Mouse (Mus musculus) liver, embryonic 12.5 days (tissue): ENCODE data around the gene Banf1. TPM values are rescaled to one million over a fixed set of nuclear protein-coding genes. Genes with fewer than 3 reads are reported as not detected.
"Not testable (repeated sequence)": the region's sequence is repeated elsewhere in the genome, so short reads cannot be mapped to it uniquely, and the experiment has no call there.

Experiments used
- ATAC-seq: fragments of 200-750 bp; cut with Nextera tagmentation; 2 replicates; pipeline ENCODE4 v1.8.0; 2017; ENCODE audit warnings: moderate number of reproducible peaks, mild to moderate bottlenecking, moderate library complexity
- H3K27ac ChIP-seq: fragments of 300-500 bp; sonication (generic); 2 replicates; pipeline ENCODE4 v1.5.1; 2016; ENCODE audit warnings: mild to moderate bottlenecking
- H3K27me3 ChIP-seq: fragments of 300-500 bp; sonication (generic); replicated peaks from 2 replicates; pipeline ENCODE4 v1.6.1; 2016; ENCODE audit warnings: mild to moderate bottlenecking, moderate library complexity
- H3K36me3 ChIP-seq: fragments of 300-500 bp; sonication (generic); 2 replicates; pipeline ENCODE4 v1.6.1; 2016; ENCODE audit warnings: mild to moderate bottlenecking, moderate library complexity
- H3K4me1 ChIP-seq: fragments of 300-500 bp; sonication (generic); 2 replicates; pipeline ENCODE4 v1.6.1; 2016
- H3K4me2 ChIP-seq: fragments of 300-500 bp; sonication (generic); 2 replicates; pipeline ENCODE4 v1.6.1; 2016; ENCODE audit warnings: mild to moderate bottlenecking, moderate library complexity
- H3K4me3 ChIP-seq: fragments of 300-500 bp; sonication (generic); 2 replicates; pipeline ENCODE4 v1.5.1; 2016; ENCODE audit warnings: mild to moderate bottlenecking, moderate library complexity
- H3K9ac ChIP-seq: fragments of 300-500 bp; sonication (generic); 2 replicates; pipeline ENCODE4 v1.6.1; 2016; ENCODE audit warnings: mild to moderate bottlenecking, moderate library complexity
- H3K9me3 ChIP-seq: fragments of 300-500 bp; sonication (generic); replicated peaks from 2 replicates; pipeline ENCODE4 v1.6.1; 2016; ENCODE audit warnings: mild to moderate bottlenecking, moderate library complexity
- WGBS: fragments of 180-500 bp; shearing (Covaris S2); methylation state at CpG from one replicate; pipeline ENCODE4 v1.1.7; 2016; ENCODE audit not compliant: insufficient replicate concordance; 5-methylcytosine and 5-hydroxymethylcytosine counted together
- polyA plus RNA-seq: library from polyadenylated mRNA; unstranded; fragments of >200 nt; fragmentation: Nextera tagmentation; extraction: Ambion mirVana; gene quantifications from 2 replicates; pipeline ENCODE4 v1.2.1, GENCODE M21; 2016

Banf1 gene
- polyA plus RNA-seq = 365 and 372 TPM in 2 replicates

- Histone ChIP-seq H3K27ac (peak within 1 kb of the TSS; percentile 92), H3K9ac (peak within 1 kb of the TSS; percentile 91), H3K4me2 (peak within 1 kb of the TSS; percentile 96), H3K9me3 (no peaks in the 10 kb centered on the region), H3K4me3 (peak within 1 kb of the TSS; percentile 79), H3K27me3 (no peaks in the 10 kb centered on the region), H3K4me1 (peaks cover 48% of the 10 kb centered on the region), H3K36me3 (peaks cover 64% of the 10 kb centered on the region)
- WGBS = under 1% methylated on average over 33 of the region's 33 CpGs
- ATAC-seq = peak; percentile 8
These were observed at the start of gene Banf1 for GRCm38 (mm10) chr19:5367053-5367359. Gene Banf1, minus strand, starts transcription at chr19:5367168.

- Histone ChIP-seq H3K4me1 (peaks cover 8% of the 10 kb centered on the region; the same call in 1 of the 2 replicates), H3K36me3 (peaks cover 9% of the 10 kb centered on the region; the same call in 1 of the 2 replicates), H3K9me3 (no peaks in the 10 kb centered on the region), H3K4me3 (no peak overlapping the region), H3K4me2 (no peak overlapping the region), H3K27me3 (no peaks in the 10 kb centered on the region), H3K9ac (no peak overlapping the region), H3K27ac (no peak overlapping the region)
- WGBS = 56% methylated on average over 2 of the region's 2 CpGs
- ATAC-seq = no peak
These were observed 47.6 kb upstream of the Banf1 start for GRCm38 (mm10) chr19:5414534-5414957.

- no peaks in the 10 kb centered on the region for H3K27me3 ChIP-seq
- no peak overlapping the region for H3K27ac ChIP-seq
These were observed 46.9 kb upstream of the Banf1 start for GRCm38 (mm10) chr19:5413840-5414239.

GRCm38 (mm10) chr19:5411961-5412360, 45.0 kb upstream of the Banf1 start:
- no peak overlapping the region for H3K4me3 ChIP-seq
- no peak for ATAC-seq
- H3K4me2 ChIP-seq = no peak overlapping the region
- 74% methylated on average over 5 of the region's 5 CpGs for WGBS
- no peak overlapping the region for H3K9ac ChIP-seq
- no peak overlapping the region for H3K27ac ChIP-seq
- peaks cover 21% of the 10 kb centered on the region for H3K4me1 ChIP-seq
- H3K9me3 ChIP-seq = no peaks in the 10 kb centered on the region
- no peaks in the 10 kb centered on the region for H3K27me3 ChIP-seq
- H3K36me3 ChIP-seq = 0 out of 2 replicates have a peak, but pooled peaks cover 7% of the 10 kb centered on the region

More at GRCm38 (mm10) chr19:5413840-5414239, 46.9 kb upstream of the Banf1 start:
- no peak for ATAC-seq
- Histone ChIP-seq H3K36me3 (peaks cover 10% of the 10 kb centered on the region; the same call in 1 of the 2 replicates), H3K4me2 (no peak overlapping the region), H3K4me1 (peaks cover 11% of the 10 kb centered on the region; the same call in 1 of the 2 replicates), H3K9me3 (no peaks in the 10 kb centered on the region), H3K4me3 (no peak overlapping the region), H3K9ac (no peak overlapping the region)
- 54% methylated on average over 4 of the region's 4 CpGs for WGBS

GRCm38 (mm10) chr19:5410641-5411040, 43.7 kb upstream of the Banf1 start:
- no peak for ATAC-seq
- Histone ChIP-seq H3K4me3 (no peak overlapping the region), H3K4me2 (no peak overlapping the region), H3K27ac (no peak overlapping the region), H3K4me1 (peaks cover 25% of the 10 kb centered on the region), H3K9ac (no peak overlapping the region), H3K36me3 (0 out of 2 replicates have a peak, but pooled peaks cover 7% of the 10 kb centered on the region), H3K9me3 (no peaks in the 10 kb centered on the region), H3K27me3 (no peaks in the 10 kb centered on the region)
- WGBS = 80% methylated on average over 5 of the region's 5 CpGs

GRCm38 (mm10) chr19:5409068-5409467, 42.1 kb upstream of the Banf1 start:
- Histone ChIP-seq H3K4me3 (no peak overlapping the region), H3K36me3 (0 out of 2 replicates have a peak, but pooled peaks cover 7% of the 10 kb centered on the region), H3K9me3 (no peaks in the 10 kb centered on the region), H3K27ac (peak overlapping the region; percentile 20; the same call in 1 of the 2 replicates), H3K4me2 (no peak overlapping the region), H3K9ac (no peak overlapping the region), H3K27me3 (no peaks in the 10 kb centered on the region), H3K4me1 (peaks cover 22% of the 10 kb centered on the region)
- WGBS = 69% methylated on average over 5 of the region's 5 CpGs
- no peak for ATAC-seq

- H3K9ac ChIP-seq = peak overlapping the region; percentile 90
- peak overlapping the region; percentile 52 for H3K27ac ChIP-seq
- 80% methylated on average over 13 of the region's 13 CpGs for WGBS
- no peak for ATAC-seq
- H3K4me2 ChIP-seq = peak overlapping the region; percentile 78
- peaks cover 22% of the 10 kb centered on the region for H3K4me1 ChIP-seq
- 0 out of 2 replicates have a peak, but pooled peaks cover 7% of the 10 kb centered on the region for H3K36me3 ChIP-seq
- peak overlapping the region; percentile 75 for H3K4me3 ChIP-seq
- no peaks in the 10 kb centered on the region for H3K27me3 ChIP-seq
- H3K9me3 ChIP-seq = no peaks in the 10 kb centered on the region
These were observed 41.4 kb upstream of the Banf1 start for GRCm38 (mm10) chr19:5408057-5409001.

- H3K27me3 ChIP-seq = no peaks in the 10 kb centered on the region
- H3K4me2 ChIP-seq = peak overlapping the region; percentile 78
- peak; percentile 78 for ATAC-seq
- H3K9me3 ChIP-seq = no peaks in the 10 kb centered on the region
- H3K4me3 ChIP-seq = peak overlapping the region; percentile 75
- 0 out of 2 replicates have a peak, but pooled peaks cover 7% of the 10 kb centered on the region for H3K36me3 ChIP-seq
- peak overlapping the region; percentile 90 for H3K9ac ChIP-seq
- peaks cover 22% of the 10 kb centered on the region for H3K4me1 ChIP-seq
- peak overlapping the region; percentile 98 for H3K27ac ChIP-seq
- WGBS = 7% methylated on average over 7 of the region's 7 CpGs
These were observed 40.2 kb upstream of the Banf1 start for GRCm38 (mm10) chr19:5407133-5407532.

- WGBS = 13% methylated on average over 24 of the region's 25 CpGs
- H3K4me1 ChIP-seq = peaks cover 22% of the 10 kb centered on the region
- peak overlapping the region; percentile 78 for H3K4me2 ChIP-seq
- peak; percentile 80 for ATAC-seq
- not testable (repeated sequence) for H3K36me3 ChIP-seq, H3K27me3 ChIP-seq, H3K9me3 ChIP-seq
- peak overlapping the region; percentile 75 for H3K4me3 ChIP-seq
- H3K27ac ChIP-seq = peak overlapping the region; percentile 98
- peak overlapping the region; percentile 90 for H3K9ac ChIP-seq
These were observed 39.7 kb upstream of the Banf1 start for GRCm38 (mm10) chr19:5406531-5407126.

- Histone ChIP-seq H3K9ac (peak overlapping the region; percentile 73), H3K27me3 (no peaks in the 10 kb centered on the region), H3K9me3 (no peaks in the 10 kb centered on the region), H3K4me2 (peak overlapping the region; percentile 68), H3K27ac (peak overlapping the region; percentile 78), H3K36me3 (0 out of 2 replicates have a peak, but pooled peaks cover 7% of the 10 kb centered on the region), H3K4me1 (peaks cover 22% of the 10 kb centered on the region), H3K4me3 (peak overlapping the region; percentile 59)
- ATAC-seq = no peak; the same call in 1 of the 2 replicates
- 18% methylated on average over 7 of the region's 7 CpGs for WGBS
These were observed 39.0 kb upstream of the Banf1 start for GRCm38 (mm10) chr19:5405924-5406323.

GRCm38 (mm10) chr19:5402293-5402692, 35.3 kb upstream of the Banf1 start, which contains the start of gene Tsga10ip:
Gene Tsga10ip, minus strand, starts transcription at chr19:5402526.
- 80% methylated on average over 8 of the region's 8 CpGs for WGBS
- no peak for ATAC-seq
- Histone ChIP-seq H3K9me3 (no peaks in the 10 kb centered on the region), H3K27ac (no peak within 1 kb of the TSS), H3K9ac (no peak within 1 kb of the TSS), H3K27me3 (no peaks in the 10 kb centered on the region), H3K4me3 (no peak within 1 kb of the TSS), H3K4me1 (peaks cover 12% of the 10 kb centered on the region), H3K4me2 (no peak within 1 kb of the TSS), H3K36me3 (no peaks in the 10 kb centered on the region)

- H3K4me3 ChIP-seq, H3K9ac ChIP-seq, H3K4me2 ChIP-seq, H3K36me3 ChIP-seq, ATAC-seq, H3K9me3 ChIP-seq, H3K27ac ChIP-seq, H3K27me3 ChIP-seq: not testable (repeated sequence)
- WGBS = 48% methylated on average over 4 of the region's 4 CpGs
- peaks cover 12% of the 10 kb centered on the region for H3K4me1 ChIP-seq
These were observed 34.1 kb upstream of the Banf1 start for GRCm38 (mm10) chr19:5401073-5401472.
